Mouse (Mus musculus): Measurements from ENCODE around the gene Gpr137b. TPM values are rescaled to one million over a fixed set of nuclear protein-coding genes. Genes with fewer than 3 reads are reported as not detected.
"Not testable (repeated sequence)": the region's sequence is repeated elsewhere in the genome, so short reads cannot be mapped to it uniquely, and the experiment has no call there.

Gene Gpr137b
- 18.3 TPM in 2 replicates for polyA plus RNA-seq (2015; fragmentation: Nextera tagmentation; extraction: Ambion mirVana)

DNA sequence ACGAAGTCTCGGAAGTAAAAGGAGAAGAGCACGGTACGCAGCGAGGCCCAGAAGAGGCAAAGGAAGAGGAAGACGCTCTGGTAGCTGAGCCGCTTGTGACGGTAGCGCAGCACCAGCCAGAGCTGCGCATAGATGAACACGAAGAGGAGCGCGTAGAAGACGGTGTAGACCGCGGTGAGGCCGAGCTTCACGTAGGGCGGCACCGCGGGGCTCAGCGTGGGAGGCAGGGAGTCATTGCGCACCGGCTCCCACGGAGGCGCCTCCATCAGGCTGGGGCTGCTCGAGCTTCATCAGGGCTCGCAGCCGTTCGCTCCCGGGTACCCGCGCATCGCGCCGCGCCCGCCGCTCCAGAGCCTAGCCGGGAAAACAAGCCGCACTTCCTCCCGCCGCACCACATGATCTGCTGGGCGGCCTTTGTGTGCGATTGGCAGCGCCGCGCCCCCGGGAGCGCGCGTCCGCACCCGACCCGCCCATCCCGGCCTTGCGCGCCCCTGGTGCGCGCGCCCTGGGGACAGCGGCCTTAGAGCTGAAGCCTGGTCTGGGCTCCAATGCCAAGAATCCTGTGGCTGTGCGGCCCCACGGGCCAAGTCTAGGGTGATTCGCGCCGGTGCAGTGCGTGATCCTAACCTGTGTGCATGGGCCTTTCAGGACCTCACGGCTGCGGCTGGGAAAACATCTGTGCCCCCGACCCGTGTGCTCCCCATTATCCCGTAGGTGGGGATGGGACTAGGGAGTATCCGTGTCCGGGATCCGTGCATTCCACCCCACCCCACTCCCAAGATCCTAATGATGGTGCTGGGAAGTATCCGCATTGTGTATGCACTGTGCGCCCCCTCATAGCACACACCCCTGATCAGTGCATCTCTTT is at the start of gene Gpr137b:
Gene Gpr137b (minus strand): TSS at position 787 of the 868 bp plus-strand sequence.
- ATAC-seq (replicated peaks; ENCODE audit: insufficient number of reproducible peaks, insufficient read depth, low FRiP score, low read depth): peak; percentile 84
- WGBS: 0% methylated on average over 47 of the region's 78 CpGs
- 0 out of 2 replicates have a peak within 1 kb of the TSS, but pooled peaks have one; percentile 41 for H3K9ac ChIP-seq

DNA sequence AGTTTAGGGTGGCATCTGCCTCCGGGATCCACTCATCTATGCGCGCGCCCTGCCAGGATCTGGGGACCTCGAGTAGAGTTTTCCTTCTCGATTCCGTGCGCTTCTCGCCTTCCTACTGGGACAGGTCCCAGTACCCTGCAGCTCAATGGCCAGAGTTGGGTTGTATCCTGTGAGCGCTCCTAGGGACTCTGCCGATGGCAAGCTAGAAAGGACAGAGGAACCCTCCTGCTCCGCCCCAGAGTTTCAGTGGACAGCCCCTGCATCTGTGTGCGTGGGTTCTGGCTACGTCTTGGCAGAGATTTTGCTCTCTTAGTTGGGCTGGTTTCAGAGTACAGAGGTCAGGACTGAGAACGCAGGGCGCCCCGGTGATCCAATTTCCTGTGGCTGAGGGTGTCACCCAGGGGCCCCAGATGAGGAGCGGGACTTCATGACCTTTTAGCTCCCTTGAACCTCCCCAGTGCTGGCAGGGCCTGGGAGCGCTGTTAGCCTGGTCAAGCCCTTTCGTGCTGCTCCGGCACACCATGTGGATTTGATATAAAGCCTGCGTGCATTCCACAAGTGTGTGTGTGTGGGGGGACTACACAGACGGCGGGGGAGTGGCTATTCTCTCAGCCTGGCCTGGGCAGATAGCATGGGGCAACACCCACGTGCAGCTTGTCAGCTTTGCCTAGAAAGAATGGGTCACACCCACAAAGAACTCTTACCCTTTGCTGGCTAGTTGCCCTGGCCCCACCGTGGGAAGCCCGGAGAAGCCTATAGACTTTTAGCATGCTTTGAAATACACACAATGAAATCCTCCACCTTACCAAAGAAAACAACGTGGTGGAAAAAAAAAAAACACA is 44.5 kb upstream of the Gpr137b start:
- H3K4me2 ChIP-seq: peak overlapping the region; percentile 57
- H3K4me3 ChIP-seq: peak overlapping the region; percentile 41
- peak overlapping the region; percentile 37; the same call in 1 of the 2 replicates for H3K27ac ChIP-seq
- WGBS: 1% methylated on average over 16 of the region's 28 CpGs
- not testable (repeated sequence) for H3K36me3 ChIP-seq; H3K9ac ChIP-seq; H3K4me1 ChIP-seq (replicated peaks); H3K9me3 ChIP-seq (replicated peaks); H3K27me3 ChIP-seq
- ATAC-seq (replicated peaks; ENCODE audit: insufficient number of reproducible peaks, insufficient read depth, low FRiP score, low read depth): peak; percentile 54

More for the DNA sequence above, at the start of gene Gpr137b:
- peak within 1 kb of the TSS; percentile 72 for H3K4me2 ChIP-seq
- not testable (repeated sequence) for H3K36me3 ChIP-seq; H3K27ac ChIP-seq; H3K9me3 ChIP-seq (replicated peaks); H3K4me1 ChIP-seq (replicated peaks); H3K27me3 ChIP-seq
- H3K4me3 ChIP-seq: peak within 1 kb of the TSS; percentile 51

DNA sequence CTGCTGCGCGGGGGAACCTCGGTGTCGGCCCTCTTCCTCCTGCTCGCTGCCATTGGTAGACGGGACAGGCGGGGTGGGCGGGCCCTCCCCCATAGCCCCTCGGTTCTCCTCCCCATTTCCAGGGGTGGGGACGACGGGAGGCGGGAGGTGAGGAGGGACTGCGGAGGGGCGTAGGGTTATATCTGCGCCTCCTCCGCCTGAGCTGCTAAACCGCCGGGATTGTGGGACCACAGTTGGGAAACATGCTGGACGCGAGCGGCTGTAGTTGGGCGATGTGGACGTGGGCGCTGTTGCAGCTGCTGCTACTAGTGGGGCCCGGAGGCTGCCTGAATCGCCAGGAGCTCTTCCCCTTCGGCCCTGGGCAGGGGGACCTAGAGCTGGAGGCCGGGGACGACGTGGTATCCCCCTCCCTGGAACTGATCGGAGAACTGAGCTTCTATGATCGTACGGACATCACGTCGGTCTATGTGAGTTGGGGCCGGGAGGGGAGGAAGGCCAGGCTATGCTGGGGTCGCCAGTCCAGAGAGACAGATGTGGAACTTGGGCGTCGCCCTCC is 43.7 kb upstream of the Gpr137b start, which contains the start of gene Nid1:
Gene Nid1 (plus strand): TSS at position 92 of the 556 bp plus-strand sequence.
- H3K27ac ChIP-seq: peak within 1 kb of the TSS; percentile 37; the same call in 1 of the 2 replicates
- WGBS: under 1% methylated on average over 27 of the region's 39 CpGs
- peak; percentile 85 for ATAC-seq (replicated peaks; ENCODE audit: insufficient number of reproducible peaks, insufficient read depth, low FRiP score, low read depth)
- H3K4me1 ChIP-seq (replicated peaks); H3K27me3 ChIP-seq; H3K36me3 ChIP-seq; H3K9me3 ChIP-seq (replicated peaks); H3K9ac ChIP-seq: not testable (repeated sequence)
- peak within 1 kb of the TSS; percentile 44 for H3K4me3 ChIP-seq
- peak within 1 kb of the TSS; percentile 57 for H3K4me2 ChIP-seq

DNA sequence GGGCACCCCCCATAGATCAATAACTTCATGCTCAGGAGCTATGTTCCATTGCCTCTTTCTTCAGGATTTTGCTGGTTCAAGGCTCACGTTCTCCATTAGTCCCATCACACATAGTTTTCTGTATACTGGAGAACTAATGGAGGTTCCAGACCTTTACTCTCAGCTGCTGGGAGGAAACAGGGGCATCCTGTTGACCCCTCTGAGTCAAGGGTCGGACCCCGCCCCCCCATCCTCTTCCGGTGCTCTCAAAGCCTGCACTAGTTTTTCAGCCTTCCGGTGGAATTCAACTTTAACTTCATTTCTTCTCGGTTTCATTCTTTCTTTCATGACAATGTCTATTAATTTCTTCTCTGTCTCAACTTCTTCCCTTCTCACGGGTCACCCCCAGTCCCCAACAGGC is 42.3 kb upstream of the Gpr137b start:
- not testable (repeated sequence) for H3K9me3 ChIP-seq (replicated peaks); H3K4me1 ChIP-seq (replicated peaks); ATAC-seq (replicated peaks; ENCODE audit: insufficient number of reproducible peaks, insufficient read depth, low FRiP score, low read depth); H3K4me3 ChIP-seq; H3K4me2 ChIP-seq; H3K9ac ChIP-seq; H3K27ac ChIP-seq; H3K36me3 ChIP-seq; H3K27me3 ChIP-seq
- WGBS: 72% methylated on average over 5 of the region's 7 CpGs

DNA sequence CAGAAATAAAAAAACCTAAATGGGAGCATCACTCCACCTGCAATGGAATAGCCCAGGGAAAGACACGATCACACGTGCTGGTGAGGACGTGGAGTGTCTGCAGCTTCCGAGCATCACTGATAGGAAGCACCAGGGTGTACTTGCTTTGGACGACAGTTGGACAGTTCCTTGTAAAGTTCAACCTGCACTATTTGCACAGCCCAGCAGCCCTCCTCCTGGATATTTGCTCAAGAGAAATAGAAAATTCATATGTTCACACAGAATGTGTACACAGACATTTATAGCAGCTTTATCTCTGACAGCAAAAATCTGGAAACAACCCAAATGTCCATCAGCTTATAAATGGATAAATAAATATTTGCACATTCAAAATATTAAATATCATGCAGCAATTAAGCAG is 29.5 kb upstream of the Gpr137b start:
- not testable (repeated sequence) for H3K36me3 ChIP-seq; H3K27ac ChIP-seq; H3K4me1 ChIP-seq (replicated peaks); H3K4me2 ChIP-seq; H3K27me3 ChIP-seq; H3K9me3 ChIP-seq (replicated peaks); H3K4me3 ChIP-seq; ATAC-seq (replicated peaks; ENCODE audit: insufficient number of reproducible peaks, insufficient read depth, low FRiP score, low read depth); H3K9ac ChIP-seq
- WGBS: 46% methylated on average over 2 of the region's 5 CpGs

DNA sequence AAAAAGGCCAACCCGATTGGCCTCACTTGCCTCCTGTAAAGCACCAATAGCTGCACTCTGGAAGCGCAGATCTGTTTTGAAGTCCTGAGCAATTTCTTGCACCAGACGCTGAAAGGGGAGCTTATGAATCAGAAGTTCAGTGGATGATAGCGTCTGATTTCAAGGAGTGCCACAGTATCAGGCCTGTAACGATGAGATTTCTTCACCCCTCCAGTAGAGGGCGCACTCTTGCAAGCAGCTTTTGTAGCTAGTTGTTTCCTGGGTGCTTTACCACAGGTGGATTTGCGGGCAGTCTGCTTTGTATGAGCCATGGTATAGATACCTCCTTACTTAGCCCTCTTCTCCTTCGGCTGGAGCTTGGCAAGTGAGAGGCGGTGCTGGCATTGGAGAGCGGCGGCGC is 25.0 kb upstream of the Gpr137b start:
- H3K4me3 ChIP-seq; H3K27me3 ChIP-seq; ATAC-seq (replicated peaks; ENCODE audit: insufficient number of reproducible peaks, insufficient read depth, low FRiP score, low read depth); H3K4me1 ChIP-seq (replicated peaks); H3K9ac ChIP-seq; H3K9me3 ChIP-seq (replicated peaks); H3K4me2 ChIP-seq; H3K27ac ChIP-seq; H3K36me3 ChIP-seq: not testable (repeated sequence)
- 92% methylated on average over 6 of the region's 12 CpGs for WGBS

DNA sequence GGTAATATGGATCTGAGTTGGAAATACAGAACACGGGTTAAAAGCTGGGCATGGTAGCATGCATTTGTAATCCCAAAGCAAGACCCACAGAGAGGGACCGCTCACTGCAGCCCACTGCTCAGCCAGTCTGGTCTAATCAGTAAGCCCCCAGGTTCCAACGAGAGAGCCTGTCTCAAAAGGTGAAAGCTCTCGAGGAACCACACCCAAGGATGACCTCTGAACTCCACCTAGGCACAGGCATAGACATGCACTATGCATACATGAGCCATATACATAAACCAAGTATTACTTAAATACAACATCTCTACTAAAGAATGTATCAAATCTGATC is 22.2 kb upstream of the Gpr137b start:
- H3K4me3 ChIP-seq; H3K4me1 ChIP-seq (replicated peaks); H3K27me3 ChIP-seq; H3K4me2 ChIP-seq; H3K27ac ChIP-seq; H3K36me3 ChIP-seq; ATAC-seq (replicated peaks; ENCODE audit: insufficient number of reproducible peaks, insufficient read depth, low FRiP score, low read depth); H3K9me3 ChIP-seq (replicated peaks); H3K9ac ChIP-seq: not testable (repeated sequence)
- WGBS: 50% methylated on average over 3 of the region's 4 CpGs

DNA sequence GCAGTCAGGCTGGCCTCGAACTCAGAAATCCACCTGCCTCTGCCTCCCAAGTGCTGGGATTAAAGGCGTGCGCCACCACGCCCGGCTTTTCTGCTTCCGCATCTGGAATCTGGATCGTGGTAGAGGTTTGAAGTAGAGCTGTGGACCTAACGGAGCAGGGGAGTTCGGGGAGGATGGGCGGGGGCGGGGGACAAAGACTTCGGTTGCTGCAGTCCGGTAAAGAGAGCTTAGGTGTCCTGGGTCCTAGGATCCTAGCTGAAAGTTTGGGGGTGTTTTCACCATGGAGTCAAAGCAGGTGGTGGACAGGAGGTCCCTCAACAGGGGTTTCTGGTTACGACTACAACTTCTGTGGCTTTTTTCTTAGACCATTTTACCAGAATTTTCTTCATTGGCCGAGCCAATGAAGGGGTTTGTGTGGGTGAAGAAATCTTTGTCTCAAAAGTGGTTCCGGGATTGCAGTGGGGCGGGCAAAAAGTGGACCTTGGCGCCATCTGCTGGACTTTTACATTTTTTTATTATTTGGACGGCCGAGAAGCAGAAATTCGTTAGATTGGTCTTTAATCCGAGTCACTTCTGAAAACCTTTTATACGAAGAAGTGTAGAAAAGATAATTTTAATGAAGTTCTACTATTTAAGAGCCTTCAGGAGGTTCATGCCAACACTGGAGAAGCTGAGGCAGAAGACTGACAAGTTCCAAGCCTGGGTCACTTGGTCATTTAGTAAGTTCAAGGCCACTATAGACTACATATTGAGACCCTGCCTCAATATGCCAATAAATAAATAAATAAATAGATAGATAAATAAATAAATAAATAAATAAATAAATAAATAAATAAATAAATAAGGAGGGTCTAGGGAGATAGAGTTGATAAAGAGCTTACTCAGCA is 21.5 kb upstream of the Gpr137b start:
- not testable (repeated sequence) for ATAC-seq (replicated peaks; ENCODE audit: insufficient number of reproducible peaks, insufficient read depth, low FRiP score, low read depth); H3K9ac ChIP-seq; H3K27me3 ChIP-seq; H3K9me3 ChIP-seq (replicated peaks); H3K4me1 ChIP-seq (replicated peaks); H3K27ac ChIP-seq; H3K36me3 ChIP-seq
- WGBS: 33% methylated on average over 23 of the region's 23 CpGs
- H3K4me3 ChIP-seq: peak overlapping the region; percentile 18; the same call in 1 of the 2 replicates
- peak overlapping the region; percentile 52 for H3K4me2 ChIP-seq

DNA sequence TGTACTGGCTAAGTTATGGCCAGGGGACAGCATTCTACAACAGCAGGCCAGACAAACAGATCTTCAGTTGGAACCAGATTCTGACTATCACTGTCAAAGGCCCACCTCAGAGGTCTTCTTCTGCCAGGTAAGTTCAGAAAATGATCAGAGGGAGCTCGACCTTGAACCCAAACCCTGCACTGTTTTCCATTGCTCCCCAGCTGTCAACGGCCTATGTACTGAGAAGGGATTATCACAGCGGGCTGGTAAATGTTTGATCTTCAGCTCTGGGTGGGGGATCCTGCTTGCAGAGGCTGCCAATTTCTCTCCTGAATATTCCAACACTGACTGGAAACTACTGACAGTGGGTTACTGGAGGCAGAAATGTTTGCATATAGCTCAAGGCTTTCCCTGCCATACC is 20.4 kb upstream of the Gpr137b start:
- no peaks in the 10 kb centered on the region for H3K9me3 ChIP-seq (replicated peaks)
- no peaks in the 10 kb centered on the region for H3K27me3 ChIP-seq
- H3K36me3 ChIP-seq: no peaks in the 10 kb centered on the region
- 57% methylated on average over 3 of the region's 3 CpGs for WGBS
- no peak overlapping the region for H3K4me2 ChIP-seq
- H3K4me1 ChIP-seq (replicated peaks): no peaks in the 10 kb centered on the region
- no peak for ATAC-seq (replicated peaks; ENCODE audit: insufficient number of reproducible peaks, insufficient read depth, low FRiP score, low read depth)
- H3K9ac ChIP-seq: no peak overlapping the region
- no peak overlapping the region for H3K4me3 ChIP-seq
- no peak overlapping the region for H3K27ac ChIP-seq

DNA sequence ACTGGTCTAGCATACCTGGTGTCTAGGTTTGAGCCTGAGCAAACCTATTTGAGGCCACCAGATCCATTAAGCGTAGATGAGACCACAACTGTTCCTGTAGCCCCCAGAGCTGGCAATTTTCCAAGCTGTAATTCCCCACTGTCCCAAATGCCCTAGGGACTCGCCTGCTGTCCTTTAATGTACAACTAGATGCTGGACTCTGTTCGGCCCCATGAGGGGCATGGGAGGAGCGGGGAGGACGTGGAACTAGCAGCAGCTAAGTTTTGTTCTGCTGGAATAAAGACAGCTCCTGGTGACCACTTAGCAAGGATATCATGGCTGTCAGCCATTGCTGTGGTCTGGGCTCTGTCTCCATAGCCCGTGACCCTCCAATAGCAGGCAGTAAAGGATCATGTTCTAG is 11.7 kb upstream of the Gpr137b start:
- H3K9me3 ChIP-seq (replicated peaks); H3K27me3 ChIP-seq; H3K4me2 ChIP-seq; H3K36me3 ChIP-seq; H3K9ac ChIP-seq; ATAC-seq (replicated peaks; ENCODE audit: insufficient number of reproducible peaks, insufficient read depth, low FRiP score, low read depth); H3K4me3 ChIP-seq; H3K27ac ChIP-seq; H3K4me1 ChIP-seq (replicated peaks): not testable (repeated sequence)
- no CpG with 5 or more reads among the region's 6 CpGs for WGBS

All from heart, embryonic 15.5 days (tissue).